Mouse (Mus musculus) activated CD4-positive, CD25-positive, alpha-beta regulatory T cell (primary cell): Measurements from ENCODE around the gene Ppp2r3d. TPM values are rescaled to one million over a fixed set of nuclear protein-coding genes. Genes with fewer than 3 reads are reported as not detected.

ENCODE experiments used
- polyA plus RNA-seq, 2 experiments: library from polyadenylated mRNA; unstranded; fragments of 100-300 nt; shearing (Covaris generic); gene quantifications; one replicate each; pipeline ENCODE4 v1.2.1; 2017

The Ppp2r3d gene
- 10 to 100 TPM; 62.4 to 62.9 TPM for polyA plus RNA-seq

GRCm38 (mm10) chr9:124476096-124476902, at the start of gene Ppp2r3d:
TSS of gene Ppp2r3d (minus strand) at chr9:124476898.

GRCm38 (mm10) chr9:124493693-124494092, 17.0 kb upstream of the Ppp2r3d start, which contains the start of gene Gm21836:
TSS of gene Gm21836 (minus strand) at chr9:124493793.

Other genes starting within 250 kb of the Ppp2r3d start
- gene 2010315B03Rik, start 164.2 kb downstream of the Ppp2r3d start, polyA plus RNA-seq = 10 to 100 TPM; 24.7 to 25.5 TPM
- not detected for gene Gm21836, start 16.9 kb upstream of the Ppp2r3d start, polyA plus RNA-seq